ENCODE assay signal across 1 mouse cellular context in the genomic region with DNA sequence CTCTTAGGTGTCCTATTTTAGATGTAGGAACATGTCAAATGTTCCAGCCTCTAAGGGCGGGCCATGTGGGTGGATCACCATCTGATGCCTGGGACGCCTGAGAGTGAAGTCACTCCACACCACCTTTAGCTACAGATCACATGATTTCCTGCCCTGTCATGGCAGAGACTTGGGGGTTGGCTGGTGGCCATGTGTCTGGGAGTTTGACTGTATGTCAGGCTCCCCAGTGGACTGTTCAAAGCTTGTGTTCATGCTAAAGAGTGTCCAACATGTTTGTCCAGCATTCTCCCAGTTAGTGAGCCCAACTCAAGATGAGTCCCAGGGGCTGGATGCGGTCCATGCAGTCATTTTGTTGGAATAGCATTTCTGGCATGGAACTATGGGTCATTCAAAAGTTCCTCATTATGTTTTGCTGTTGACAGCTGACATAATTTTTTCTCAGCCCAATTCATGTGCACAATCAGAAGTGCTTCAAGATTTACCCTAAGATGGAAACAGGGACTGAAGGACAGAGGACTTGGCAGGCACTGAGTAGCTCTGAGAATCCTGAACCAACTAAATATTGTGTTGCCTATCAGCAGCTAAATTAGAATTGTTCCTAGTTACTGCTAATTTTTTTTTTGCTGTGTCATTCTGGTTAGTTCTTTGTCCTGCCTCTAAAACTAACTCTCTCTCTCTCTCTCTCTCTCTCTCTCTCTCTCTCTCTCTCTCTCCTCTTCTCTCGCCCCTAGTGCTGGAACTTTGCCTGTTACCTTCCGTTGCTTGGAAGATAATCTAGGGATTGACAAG.
TF ChIP-seq lines count a peak whose summit lies in the region.

No protein-coding gene starts in this region.

TF ChIP-seq in MEL, 35 proteins besides CTCF, POLR2A, EP300 and RAD21 (continued from another document):
- TF ChIP-seq E2F4 (IDR thresholded peaks at IDR 0.05; ENCODE audit: borderline replicate concordance, low read depth, low read length) (no peak), UBTF (IDR thresholded peaks at IDR 0.05; ENCODE audit: borderline replicate concordance, insufficient read depth, low read depth, low read length) (no peak), HCFC1 (IDR thresholded peaks at IDR 0.05; ENCODE audit: low read depth, low read length) (0 out of 2 replicates have a peak, but pooled peaks have one; percentile 28), MAFK (IDR thresholded peaks at IDR 0.05; ENCODE audit: borderline replicate concordance, low read depth, low read length) (0 out of 2 replicates have a peak, but pooled peaks have one; percentile 45), MYC (IDR thresholded peaks at IDR 0.05; ENCODE audit: low read depth, low read length) (peak; percentile 44), GATA1 (IDR thresholded peaks at IDR 0.05; ENCODE audit: low read depth, low read length) (no peak), POLR2AphosphoS5 (IDR thresholded peaks at IDR 0.05; ENCODE audit: borderline replicate concordance, low read depth, low read length) (no peak), ZMIZ1 (IDR thresholded peaks at IDR 0.05; ENCODE audit: low read depth, low read length) (no peak)
